Mouse (Mus musculus): ENCODE results near the gene Cptp.

Gene Cptp

GRCm38 (mm10) chr4:155887674-155888073 is 18.4 kb upstream of the Cptp start:
- no peak for DNase-seq (ENCODE audit: low read depth)

GRCm38 (mm10) chr4:155886330-155886729 is 17.1 kb upstream of the Cptp start:
- no peak for DNase-seq (ENCODE audit: low read depth)

- DNase-seq (ENCODE audit: low read depth): no peak
Observed at GRCm38 (mm10) chr4:155883587-155883986, 14.3 kb upstream of the Cptp start.

- no peak for DNase-seq (ENCODE audit: low read depth)
Observed at GRCm38 (mm10) chr4:155871404-155871803, 2.2 kb upstream of the Cptp start.

GRCm38 (mm10) chr4:155868614-155869298 is 484 bp downstream of the Cptp start:
- DNase-seq (ENCODE audit: low read depth): no peak

- no peak for DNase-seq (ENCODE audit: low read depth)
Observed at GRCm38 (mm10) chr4:155863001-155863400, 6.2 kb downstream of the Cptp start, which contains the start of gene Tas1r3. Tas1r3 (minus strand) TSS chr4:155863362.

GRCm38 (mm10) chr4:155861787-155862186 is 7.5 kb downstream of the Cptp start:
- no peak for DNase-seq (ENCODE audit: low read depth)

- no peak for DNase-seq (ENCODE audit: low read depth)
Observed at GRCm38 (mm10) chr4:155859318-155859717, 9.9 kb downstream of the Cptp start.

GRCm38 (mm10) chr4:155856881-155857280 is 12.4 kb downstream of the Cptp start:
- no peak for DNase-seq (ENCODE audit: low read depth)

- no peak for DNase-seq (ENCODE audit: low read depth)
Observed at GRCm38 (mm10) chr4:155856071-155856470, 13.2 kb downstream of the Cptp start.

- no peak for DNase-seq (ENCODE audit: low read depth)
Observed at GRCm38 (mm10) chr4:155854991-155855390, 14.2 kb downstream of the Cptp start.

- DNase-seq (ENCODE audit: low read depth): no peak
Observed at GRCm38 (mm10) chr4:155853421-155853820, 15.8 kb downstream of the Cptp start.

GRCm38 (mm10) chr4:155851951-155852411 is 17.3 kb downstream of the Cptp start:
- no peak for DNase-seq (ENCODE audit: low read depth)

GRCm38 (mm10) chr4:155851368-155851767 is 17.9 kb downstream of the Cptp start:
- DNase-seq (ENCODE audit: low read depth): no peak

- no peak for DNase-seq (ENCODE audit: low read depth)
Observed at GRCm38 (mm10) chr4:155849792-155850451, 19.3 kb downstream of the Cptp start.

- DNase-seq (ENCODE audit: low read depth): no peak
Observed at GRCm38 (mm10) chr4:155849391-155849790, 19.8 kb downstream of the Cptp start.

GRCm38 (mm10) chr4:155848434-155849095 is 20.7 kb downstream of the Cptp start:
- DNase-seq (ENCODE audit: low read depth): no peak

- DNase-seq (ENCODE audit: low read depth): no peak
Observed at GRCm38 (mm10) chr4:155847591-155848352, 21.5 kb downstream of the Cptp start.

GRCm38 (mm10) chr4:155846871-155847578 is 22.2 kb downstream of the Cptp start, which contains the start of gene Dvl1:
Dvl1 (plus strand) TSS chr4:155847402.
- no peak for DNase-seq (ENCODE audit: low read depth)

GRCm38 (mm10) chr4:155843231-155843630 is 26.0 kb downstream of the Cptp start:
- DNase-seq (ENCODE audit: low read depth): no peak

GRCm38 (mm10) chr4:155841651-155842270 is 27.5 kb downstream of the Cptp start:
- DNase-seq (ENCODE audit: low read depth): no peak

Data from c-Kit-positive CD71-positive TER-119-negative erythroid progenitor cells, embryonic 14.5 days (primary cell).